Mouse (Mus musculus): ENCODE measurements around the gene Map3k6.

GRCm38 (mm10) chr4:133292901-133293843 lies 52.6 kb downstream of the Map3k6 start:
- TF ChIP-seq CEBPB (IDR thresholded peaks at IDR 0.05; ENCODE audit: insufficient read depth, poor library complexity, severe bottlenecking) (no peak), MAX (IDR thresholded peaks at IDR 0.05; ENCODE audit: low read depth) (no peak), USF1 (IDR thresholded peaks at IDR 0.05; ENCODE audit: low read depth) (no peak), POLR2A (IDR thresholded peaks at IDR 0.05; ENCODE audit: insufficient read length, low read depth) (no peak), E2F4 (IDR thresholded peaks at IDR 0.05; ENCODE audit: insufficient read depth) (no peak), REST (IDR thresholded peaks at IDR 0.05; ENCODE audit: insufficient read depth, insufficient read length) (no peak), TCF12 (IDR thresholded peaks at IDR 0.05; ENCODE audit: insufficient read depth, poor library complexity, severe bottlenecking) (no peak), POLR2AphosphoS2 (IDR thresholded peaks at IDR 0.05; ENCODE audit: insufficient read length, low read depth) (no peak), MYOD1 (IDR thresholded peaks at IDR 0.05; ENCODE audit: control insufficient read depth in 1 of 3, insufficient read length in 2 of 3, low read depth in 2 of 3) (no peak), MYOG (IDR thresholded peaks at IDR 0.05; ENCODE audit: control insufficient read depth in 1 of 3, insufficient read depth in 1 of 3, insufficient read length in 2 of 3, low read depth in 2 of 3) (no peak), TCF3 (IDR thresholded peaks at IDR 0.05; ENCODE audit: insufficient read length, low read depth) (no peak), SRF (IDR thresholded peaks at IDR 0.05; ENCODE audit: control insufficient read depth, insufficient read length, low read depth) (no peak)
